10 mouse cellular contexts compared by ENCODE assay signal in genomic region chr13:63524608-63525570, GRCm38 (mm10). TPM values are rescaled to one million over a fixed set of nuclear protein-coding genes. Genes with fewer than 3 reads are reported as not detected.
DNase-seq lines count a peak whose midpoint lies in the region; ATAC-seq and TF ChIP-seq lines count a peak whose summit lies in the region.
"Had no signal": no experiment of that assay in that cellular context is flagged by ENCODE, and none has a peak within 500 bp of the region (broad histone marks: within the 10 kb centered on the region; RNA-seq: fewer than 3 reads in every experiment).

No protein-coding gene starts in this region.

- peak overlapping the region; percentile 80; the same call in 1 of the 2 replicates for H3K27ac ChIP-seq in lung, embryonic 14.5 days (ENCODE audit: low read depth)
- peak overlapping the region; percentile 62 for H3K27ac ChIP-seq in hindbrain, embryonic 14.5 days
- peak overlapping the region; percentile 24; the same call in 1 of the 2 replicates for H3K27ac ChIP-seq in limb, embryonic 15.5 days
- H3K27ac ChIP-seq: liver, embryonic 13.5 days had no signal

- H3K4me1 ChIP-seq in lung, embryonic 14.5 days (ENCODE audit: insufficient read depth) = peaks cover 47% of the 10 kb centered on the region
- H3K4me1 ChIP-seq in hindbrain, embryonic 14.5 days (replicated peaks; ENCODE audit: control insufficient read depth, insufficient read depth, low read length) = peaks cover 37% of the 10 kb centered on the region
- peaks cover 66% of the 10 kb centered on the region for H3K4me1 ChIP-seq in limb, embryonic 15.5 days

- no peaks in the 10 kb centered on the region for H3K27me3 ChIP-seq in lung, embryonic 14.5 days (ENCODE audit: insufficient read depth, low read length)
- no peaks in the 10 kb centered on the region for H3K27me3 ChIP-seq in hindbrain, embryonic 14.5 days (ENCODE audit: control insufficient read depth, insufficient read depth, low read length)
- no peaks in the 10 kb centered on the region for H3K27me3 ChIP-seq in limb, embryonic 15.5 days
- H3K27me3 ChIP-seq: liver, embryonic 13.5 days had no signal

- no peak overlapping the region for H3K9ac ChIP-seq in lung, embryonic 14.5 days
- no peak overlapping the region for H3K9ac ChIP-seq in hindbrain, embryonic 14.5 days
- no peak overlapping the region for H3K9ac ChIP-seq in limb, embryonic 15.5 days
- H3K9ac ChIP-seq: liver, embryonic 13.5 days had no signal

- WGBS in lung, embryonic 14.5 days = 30% methylated on average over 25 of the region's 25 CpGs
- WGBS in hindbrain, embryonic 14.5 days = 51% methylated on average over 25 of the region's 25 CpGs
- 34% methylated on average over 25 of the region's 25 CpGs for WGBS in limb, embryonic 15.5 days

- no peak for TF ChIP-seq CTCF in lung, embryonic 14.5 days (IDR thresholded peaks at IDR 0.05; ENCODE audit: low read depth)

- H3K36me3 ChIP-seq in lung, embryonic 14.5 days (ENCODE audit: insufficient read depth) = peaks cover 97% of the 10 kb centered on the region
- peaks cover 77% of the 10 kb centered on the region for H3K36me3 ChIP-seq in hindbrain, embryonic 14.5 days (replicated peaks; ENCODE audit: control insufficient read depth, insufficient read depth)
- peaks cover 54% of the 10 kb centered on the region for H3K36me3 ChIP-seq in limb, embryonic 15.5 days

- H3K4me2 ChIP-seq in lung, embryonic 14.5 days = no peak overlapping the region
- H3K4me2 ChIP-seq in hindbrain, embryonic 14.5 days (replicated peaks) = no peak overlapping the region
- H3K4me2 ChIP-seq in limb, embryonic 15.5 days = no peak overlapping the region
- H3K4me2 ChIP-seq: liver, embryonic 13.5 days had no signal

- no peak overlapping the region for H3K4me3 ChIP-seq in lung, embryonic 14.5 days (ENCODE audit: low read depth, low read length)
- H3K4me3 ChIP-seq in hindbrain, embryonic 14.5 days (replicated peaks; ENCODE audit: low read length) = no peak overlapping the region
- H3K4me3 ChIP-seq in limb, embryonic 15.5 days = no peak overlapping the region
- H3K4me3 ChIP-seq: liver, embryonic 13.5 days had no signal

- DNase-seq in lung, embryonic 14.5 days = peak; percentile 62
- DNase-seq in lung, adult 18-20 months = no peak
- DNase-seq in cerebellum, postnatal 14 days = peak; percentile 78 to 85
- DNase-seq in hindbrain, embryonic 14.5 days (ENCODE audit: low spot score) = no peak
- no peak for DNase-seq in adrenal gland, adult (ENCODE audit: inconsistent age in 2 of 2, low spot score in 1 of 2)
- no peak for DNase-seq in spleen, postnatal 14 days (ENCODE audit: low spot score in 2 of 2)
- no peak for DNase-seq in natural killer cell, adult 2 months (ENCODE audit: low spot score in 2 of 2)
- DNase-seq: heart, adult 11 months; liver, embryonic 13.5 days had no signal

- H3K9me3 ChIP-seq in lung, embryonic 14.5 days (ENCODE audit: low read depth, low read length) = no peaks in the 10 kb centered on the region
- no peaks in the 10 kb centered on the region for H3K9me3 ChIP-seq in hindbrain, embryonic 14.5 days (ENCODE audit: control insufficient read depth, low read length)
- no peaks in the 10 kb centered on the region for H3K9me3 ChIP-seq in limb, embryonic 15.5 days
- H3K9me3 ChIP-seq: liver, embryonic 13.5 days had no signal

- ATAC-seq in lung, embryonic 14.5 days (ENCODE audit: insufficient read depth) = no peak
- ATAC-seq in hindbrain, embryonic 14.5 days (ENCODE audit: low FRiP score) = no peak
- no peak for ATAC-seq in limb, embryonic 15.5 days (ENCODE audit: insufficient number of reproducible peaks, low FRiP score, low TSS enrichment, low read depth)

RNA-seq across cellular contexts. Expression of gene Fancc, which starts 27.8 kb away (rescaled TPM):
- polyA plus RNA-seq in lung, embryonic 14.5 days (2014; fragmentation: Nextera tagmentation; extraction: Ambion mirVana) = 25.9 and 27.4 TPM in 2 replicates
- polyA plus RNA-seq in hindbrain, embryonic 14.5 days (2014; fragmentation: Nextera tagmentation; extraction: Ambion mirVana) = 15.5 and 15.9 TPM in 2 replicates
- 21.8 and 24.9 TPM in 2 replicates for polyA plus RNA-seq in limb, embryonic 15.5 days (2015; fragmentation: Nextera tagmentation; extraction: Ambion mirVana)

RNA-seq across cellular contexts. Expression of gene Ptch1, which starts 48.5 kb away (rescaled TPM):
- 64.6 and 68.6 TPM in 2 replicates for polyA plus RNA-seq in lung, embryonic 14.5 days (2014; fragmentation: Nextera tagmentation; extraction: Ambion mirVana)
- polyA plus RNA-seq in hindbrain, embryonic 14.5 days (2014; fragmentation: Nextera tagmentation; extraction: Ambion mirVana) = 22.7 and 24.2 TPM in 2 replicates
- polyA plus RNA-seq in limb, embryonic 15.5 days (2015; fragmentation: Nextera tagmentation; extraction: Ambion mirVana) = 17.4 and 19.5 TPM in 2 replicates

Comparison
In these comparisons a context has a peak if more than half of its experiments do, and no peak if none do; other contexts are left out.
1. DNase-seq: peak in lung, embryonic 14.5 days (single experiment) and cerebellum, postnatal 14 days (2 of 2); none in lung, adult 18-20 months (0 of 2), hindbrain, embryonic 14.5 days (single experiment), adrenal gland, adult (0 of 2), spleen, postnatal 14 days (0 of 2) and natural killer cell, adult 2 months (0 of 2).
2. H3K27ac ChIP-seq: peak in every context shown above with its lines; median percentile 80 in lung, embryonic 14.5 days; 62 in hindbrain, embryonic 14.5 days; 24 in limb, embryonic 15.5 days.